Mouse (Mus musculus) heart, adult 2 months (tissue): Measurements from ENCODE around the gene B230217C12Rik. TPM values are rescaled to one million over a fixed set of nuclear protein-coding genes. Genes with fewer than 3 reads are reported as not detected.

Experiments used
- DNase-seq, 2 experiments: peaks; one replicate each; pipeline ENCODE4 v3.0.0; 2021
- H3K27ac ChIP-seq: fragments of 200-600 bp; 2 replicates; pipeline ENCODE4 v1.8.1; 2022
- H3K27me3 ChIP-seq: fragments of 200-500 bp; 2 replicates; pipeline ENCODE4 v1.6.1; 2012; ENCODE audit warnings: mild to moderate bottlenecking, low read length, inconsistent platforms, mixed read lengths; ENCODE audit not compliant: control insufficient read depth, insufficient read depth
- H3K36me3 ChIP-seq: fragments of 200-500 bp; 2 replicates; pipeline ENCODE4 v1.6.1; 2012; ENCODE audit warnings: low read length, inconsistent platforms; ENCODE audit not compliant: control insufficient read depth, insufficient read depth
- H3K4me1 ChIP-seq: fragments of 200-500 bp; 2 replicates; pipeline ENCODE4 v1.6.1; 2011; ENCODE audit warnings: low read length; ENCODE audit not compliant: control insufficient read depth, insufficient read depth
- H3K4me3 ChIP-seq: fragments of 200-600 bp; 2 replicates; pipeline ENCODE4 v1.8.1; 2022
- H3K79me2 ChIP-seq: fragments of 200-500 bp; replicated peaks from 2 replicates; pipeline ENCODE4 v1.6.1; 2012; ENCODE audit warnings: mild to moderate bottlenecking, inconsistent platforms, low read length, moderate library complexity, mixed read lengths; ENCODE audit not compliant: control insufficient read depth, insufficient read depth
- H3K9ac ChIP-seq: fragments of 200-500 bp; 2 replicates; pipeline ENCODE4 v1.6.1; 2012; ENCODE audit warnings: low read depth, mild to moderate bottlenecking, control low read depth, inconsistent platforms, low read length, mixed read lengths
- CTCF ChIP-seq: fragments of 200-600 bp; IDR thresholded peaks from 2 replicates; pipeline ENCODE4 v1.8.1; 2022; ENCODE audit warnings: antibody characterized with exemption, mild to moderate bottlenecking, moderate library complexity
- EP300 ChIP-seq: fragments of 200-500 bp; IDR thresholded peaks from 2 replicates; pipeline ENCODE4 v1.6.1; 2011; ENCODE audit warnings: low read depth, low read length, control low read depth; ENCODE audit not compliant: insufficient read depth
- POLR2A ChIP-seq: fragments of 200-500 bp; IDR thresholded peaks from 2 replicates; pipeline ENCODE4 v1.6.1; 2011; ENCODE audit warnings: mild to moderate bottlenecking, low read depth, low read length, control low read depth; ENCODE audit not compliant: insufficient read depth
- WGBS: fragments of 180-500 bp; shearing (Covaris S2); methylation state at CpG from one replicate; pipeline ENCODE4 v1.1.7; 2018; 5-methylcytosine and 5-hydroxymethylcytosine counted together
- intact Hi-C: fragments of 180-260 bp; cut with DNase I; formaldehyde crosslinking; loops from one replicate; pipeline ENCODE4 v1.15.1; 2025
- long read RNA-seq: library from polyadenylated mRNA; stranded (forward); transcript quantifications from one replicate; pipeline ENCODE4 v2.0.0, GENCODE M21; 2021
- polyA plus RNA-seq: library from polyadenylated mRNA; depleted of rRNA; stranded (reverse); fragments of >200 nt; gene quantifications from 2 replicates; pipeline ENCODE4 v1.2.3, GENCODE M21; 2012; rRNA removed
- total RNA-seq, 2 experiments: library from RNA; stranded (reverse); gene quantifications; 2 replicates each; pipeline ENCODE4 v1.2.3; 2021

B230217C12Rik gene
- total RNA-seq (1 to 10 TPM in 1 of 2 experiments, under 1 TPM in 1; 0.64 to 1.6 TPM), polyA plus RNA-seq (2.3 and 2.7 TPM in 2 replicates)
- long read RNA-seq, partial matches to known transcripts = 0 of 1 reads
- long read RNA-seq, other reads (novel, unspliced or antisense) = 0 of 1 reads

DNA sequence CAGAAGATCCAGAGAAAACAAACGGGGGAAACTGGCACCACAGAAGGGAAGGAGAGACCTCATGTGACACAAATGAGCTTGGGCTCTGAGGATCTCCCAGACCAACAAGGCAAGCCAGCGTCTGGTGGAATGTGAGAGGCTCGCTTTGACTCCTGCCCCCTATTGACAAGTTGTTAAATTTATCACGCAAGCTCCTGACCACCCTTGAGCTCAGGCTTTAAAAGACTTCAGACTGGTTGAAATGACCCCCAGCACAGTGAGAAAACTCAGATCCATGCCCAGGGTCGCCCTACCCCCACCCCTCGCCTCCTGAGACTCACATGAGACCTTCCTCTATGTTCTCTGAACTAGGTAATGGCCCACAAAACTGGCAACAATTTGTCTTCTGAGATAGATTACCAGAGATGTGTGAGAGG, at the start of gene B230217C12Rik:
TSS of gene B230217C12Rik (plus strand) at position 242 of the 416 bp plus-strand sequence.
- Histone ChIP-seq H3K36me3 (no peaks in the 10 kb centered on the region), H3K9ac (peak within 1 kb of the TSS; percentile 45), H3K27ac (peak within 1 kb of the TSS; percentile 78), H3K79me2 (no peaks in the 10 kb centered on the region), H3K27me3 (no peaks in the 10 kb centered on the region), H3K4me1 (peaks cover 2% of the 10 kb centered on the region), H3K4me3 (peak within 1 kb of the TSS; percentile 57)
- 9% methylated on average over 6 of the region's 6 CpGs for WGBS
- intact Hi-C loops = loop anchor here (2.0 kb wide), 2 partner anchors 40 to 44 kb away; partner anchors contain the start of gene Fbxo47
- peak; percentile 68 for TF ChIP-seq CTCF
- no peak for TF ChIP-seq POLR2A
- TF ChIP-seq EP300 = 0 out of 2 replicates have a peak, but pooled peaks have one; percentile 18
- DNase-seq = peak in 1 of 2 experiments; percentile 42

GRCm38 (mm10) chr11:97793165-97793564, 47.4 kb upstream of the B230217C12Rik start:
- Histone ChIP-seq H3K4me1 (no peaks in the 10 kb centered on the region), H3K27ac (no peak overlapping the region), H3K9ac (no peak overlapping the region), H3K79me2 (no peaks in the 10 kb centered on the region), H3K27me3 (no peaks in the 10 kb centered on the region), H3K36me3 (no peaks in the 10 kb centered on the region), H3K4me3 (no peak overlapping the region)
- 10% methylated on average over 2 of the region's 2 CpGs for WGBS
- no peak for DNase-seq
- TF ChIP-seq EP300 (no peak), POLR2A (no peak), CTCF (peak; percentile 96)
- intact Hi-C loops = loop anchor here (1.0 to 2.0 kb wide), 2 partner anchors 91 to 194 kb away; partner anchors contain the start of genes Fbxo47 and Plxdc1

- Histone ChIP-seq H3K27ac (no peak overlapping the region), H3K36me3 (no peaks in the 10 kb centered on the region), H3K27me3 (no peaks in the 10 kb centered on the region), H3K4me1 (peaks cover 7% of the 10 kb centered on the region), H3K79me2 (no peaks in the 10 kb centered on the region), H3K4me3 (no peak overlapping the region), H3K9ac (no peak overlapping the region)
- intact Hi-C loops = no loop called here
- DNase-seq = peak; percentile 68 to 84
- 10% methylated on average over 6 of the region's 6 CpGs for WGBS
- TF ChIP-seq POLR2A = no peak
- peak; percentile 69 for TF ChIP-seq CTCF
These were observed 43.7 kb upstream of the B230217C12Rik start for GRCm38 (mm10) chr11:97796910-97797309.

- Histone ChIP-seq H3K79me2 (no peaks in the 10 kb centered on the region), H3K4me1 (peaks cover 9% of the 10 kb centered on the region), H3K27ac (no peak overlapping the region; the same call in none of the 2 replicates), H3K27me3 (no peaks in the 10 kb centered on the region), H3K4me3 (no peak overlapping the region), H3K36me3 (no peaks in the 10 kb centered on the region), H3K9ac (no peak overlapping the region)
- intact Hi-C loops = no loop called here
- no peak for TF ChIP-seq POLR2A
- no peak for TF ChIP-seq CTCF
- no peak for TF ChIP-seq EP300
- 66% methylated on average over 15 of the region's 15 CpGs for WGBS
- peak in 1 of 2 experiments; percentile 33 for DNase-seq
These were observed 43.1 kb upstream of the B230217C12Rik start for GRCm38 (mm10) chr11:97797369-97798082.

GRCm38 (mm10) chr11:97798083-97798435, 42.5 kb upstream of the B230217C12Rik start:
- no peak overlapping the region; the same call in none of the 2 replicates for H3K27ac ChIP-seq
- DNase-seq = no peak
- no peak overlapping the region for H3K9ac ChIP-seq
- 68% methylated on average over 8 of the region's 8 CpGs for whole genome bisulfite sequencing
- no peak for TF ChIP-seq POLR2A
- no peak for TF ChIP-seq CTCF
- no peak for TF ChIP-seq EP300
- intact Hi-C loops = no loop called here
- H3K4me1 ChIP-seq = peaks cover 9% of the 10 kb centered on the region
- H3K79me2 ChIP-seq = no peaks in the 10 kb centered on the region
- no peaks in the 10 kb centered on the region for H3K27me3 ChIP-seq
- H3K4me3 ChIP-seq = no peak overlapping the region
- 0 out of 2 replicates have a peak, but pooled peaks cover under 1% of the 10 kb centered on the region for H3K36me3 ChIP-seq

DNA sequence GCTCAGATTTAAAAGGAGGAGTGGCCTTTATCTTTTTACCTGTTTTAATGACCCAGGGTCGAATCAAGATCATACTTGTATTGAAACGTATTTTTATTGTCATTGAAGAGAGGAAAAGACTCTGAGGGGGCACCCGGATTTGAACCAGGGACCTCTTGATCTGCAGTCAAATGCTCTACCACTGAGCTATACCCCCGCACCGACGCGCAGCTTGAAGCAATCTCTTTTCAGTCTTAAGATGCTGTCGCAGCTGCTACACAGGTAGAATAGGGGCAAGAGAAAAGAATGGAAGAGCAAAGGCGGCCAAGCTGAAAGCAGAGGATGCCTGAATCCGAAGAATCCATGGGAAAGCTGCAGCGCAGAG, 41.8 kb upstream of the B230217C12Rik start, which contains the start of gene Lasp1:
TSS of gene Lasp1 (plus strand) at position 219 of the 364 bp plus-strand sequence.
- under 1% methylated on average over 11 of the region's 11 CpGs for WGBS
- peak within 1 kb of the TSS; percentile 99 for H3K4me3 ChIP-seq

More for the DNA sequence above, 41.8 kb upstream of the B230217C12Rik start, which contains the start of gene Lasp1:
- Histone ChIP-seq H3K79me2 (no peaks in the 10 kb centered on the region), H3K4me1 (peaks cover 10% of the 10 kb centered on the region), H3K9ac (peak within 1 kb of the TSS; percentile 90), H3K27ac (peak within 1 kb of the TSS; percentile 99), H3K27me3 (no peaks in the 10 kb centered on the region), H3K36me3 (0 out of 2 replicates have a peak, but pooled peaks cover 2% of the 10 kb centered on the region)
- TF ChIP-seq EP300 (peak; percentile 72), POLR2A (no peak)
- peak; percentile 87 to 91 for DNase-seq
- intact Hi-C loops = no loop called here
